Mouse (Mus musculus): ENCODE measurements around the gene Gart. TPM values are rescaled to one million over a fixed set of nuclear protein-coding genes. Genes with fewer than 3 reads are reported as not detected.
A peak's percentile ranks its signal among the peaks of the same experiment; 100 is the strongest.
"Not testable (repeated sequence)": the region's sequence is repeated elsewhere in the genome, so short reads cannot be mapped to it uniquely, and the experiment has no call there.

The Gart gene
- polyA plus RNA-seq, 1 experiment, result 39.4 TPM

DNA sequence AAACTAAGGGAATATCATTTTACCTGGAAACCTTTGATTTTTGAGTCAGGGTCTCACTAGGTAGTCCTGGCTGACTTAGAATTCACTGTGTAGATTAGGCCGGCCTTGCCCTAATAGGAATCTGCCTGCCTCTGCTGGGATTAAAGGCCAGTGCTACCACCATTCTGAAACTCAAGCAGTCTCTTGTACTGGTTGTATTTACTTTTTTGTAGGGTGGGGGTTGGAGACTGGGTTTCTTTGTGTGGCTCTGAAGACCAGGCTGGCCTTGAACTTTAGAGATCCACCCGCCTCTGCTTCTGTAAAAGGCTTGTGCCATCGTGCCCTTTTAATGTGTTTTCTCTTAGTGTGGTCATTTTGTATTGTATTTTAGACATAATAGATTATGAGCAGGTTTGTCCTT, 2.5 kb upstream of the Gart start:
- H3K27ac ChIP-seq (ENCODE audit: insufficient read depth, low read depth, low read length), result no peak overlapping the region
- 36% methylated on average over 3 of the region's 3 CpGs for WGBS
- TF ChIP-seq CTCF (conservative IDR thresholded peaks at IDR 0.05; ENCODE audit: insufficient read depth, insufficient read length, low read depth, low read length) (no peak), POLR2A (IDR thresholded peaks at IDR 0.05; ENCODE audit: low read depth, low read length) (no peak)
- H3K36me3 ChIP-seq (ENCODE audit: control insufficient read depth, insufficient read depth, low read length), result no peaks in the 10 kb centered on the region; the same call in 1 of the 2 replicates
- H3K4me3 ChIP-seq (ENCODE audit: insufficient read depth, low read depth, low read length), result no peak overlapping the region
- peaks cover 6% of the 10 kb centered on the region; the same call in 1 of the 2 replicates for H3K4me1 ChIP-seq (ENCODE audit: control insufficient read depth, insufficient read depth, low read length)
- H3K27me3 ChIP-seq (replicated peaks; ENCODE audit: control insufficient read depth, insufficient read depth, low read length), result no peaks in the 10 kb centered on the region
- no peak for DNase-seq

DNA sequence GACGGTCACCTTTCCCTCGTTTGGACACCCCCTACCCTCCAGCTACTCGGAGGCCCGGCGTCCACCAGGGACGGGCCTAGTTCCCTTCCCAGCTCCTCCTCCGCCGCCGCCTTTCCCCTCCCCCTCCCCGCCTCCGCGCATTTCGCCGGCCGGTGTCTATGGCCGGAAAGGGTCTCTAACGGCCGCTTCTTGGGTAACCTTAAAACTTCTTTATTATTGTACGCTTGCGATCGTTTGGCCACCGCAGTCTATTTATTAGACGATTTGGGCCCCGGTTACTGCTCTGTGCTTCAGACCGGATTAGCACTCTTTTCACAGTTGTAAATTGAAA, 1.4 kb upstream of the Gart start:
- Histone ChIP-seq H3K27ac (ENCODE audit: insufficient read depth, low read depth, low read length) (peak overlapping the region; percentile 92), H3K4me1 (ENCODE audit: control insufficient read depth, insufficient read depth, low read length) (peaks cover 6% of the 10 kb centered on the region; the same call in 1 of the 2 replicates), H3K27me3 (replicated peaks; ENCODE audit: control insufficient read depth, insufficient read depth, low read length) (no peaks in the 10 kb centered on the region), H3K36me3 (ENCODE audit: control insufficient read depth, insufficient read depth, low read length) (no peaks in the 10 kb centered on the region; the same call in 1 of the 2 replicates), H3K4me3 (ENCODE audit: insufficient read depth, low read depth, low read length) (peak overlapping the region; percentile 72)
- peak; percentile 86 for DNase-seq
- TF ChIP-seq CTCF (conservative IDR thresholded peaks at IDR 0.05; ENCODE audit: insufficient read depth, insufficient read length, low read depth, low read length) (no peak), POLR2A (IDR thresholded peaks at IDR 0.05; ENCODE audit: low read depth, low read length) (peak; percentile 9)
- under 1% methylated on average over 25 of the region's 25 CpGs for WGBS

DNA sequence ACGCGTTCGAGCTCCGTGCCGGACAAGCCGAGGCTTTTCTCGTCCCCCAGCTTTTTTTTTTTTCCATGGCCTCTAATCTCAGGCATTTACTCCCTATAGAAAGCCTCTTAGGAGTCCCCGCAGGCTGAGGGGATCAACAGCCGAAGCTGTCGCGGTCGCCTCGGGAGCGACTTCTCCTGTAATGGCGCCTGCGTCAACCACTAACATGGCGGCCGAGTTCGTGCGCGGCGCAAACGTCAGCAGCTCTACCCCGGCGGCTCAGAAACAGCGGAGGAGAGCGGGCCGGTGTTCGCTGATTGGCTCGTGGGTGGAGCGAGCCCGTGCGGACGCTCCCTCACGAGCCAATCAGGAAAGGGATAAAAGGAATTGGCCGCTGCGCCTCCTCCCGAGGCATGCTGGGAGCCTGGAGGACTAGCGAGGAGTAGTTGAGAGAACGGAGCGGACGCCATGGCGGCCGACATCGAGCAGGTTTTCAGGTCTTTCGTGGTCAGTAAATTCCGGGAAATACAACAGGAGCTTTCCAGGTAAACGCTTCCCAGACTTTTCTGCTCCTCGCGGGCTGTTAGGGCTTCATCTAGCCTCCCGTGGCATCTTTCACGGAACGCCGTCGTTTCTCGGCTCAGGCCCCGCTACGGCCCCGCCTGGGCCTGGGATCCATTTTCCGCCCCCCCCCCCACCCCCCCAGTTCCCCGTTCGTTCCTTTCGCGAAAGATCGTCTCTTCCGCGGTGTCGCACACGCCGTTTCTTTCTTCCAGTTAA, 888 bp upstream of the Gart start, which contains the start of gene Son:
Gene Son (plus strand): TSS at position 46 of the 759 bp plus-strand sequence.
- Histone ChIP-seq H3K36me3 (ENCODE audit: control insufficient read depth, insufficient read depth, low read length) (no peaks in the 10 kb centered on the region; the same call in 1 of the 2 replicates), H3K4me1 (ENCODE audit: control insufficient read depth, insufficient read depth, low read length) (peaks cover 6% of the 10 kb centered on the region; the same call in 1 of the 2 replicates), H3K4me3 (ENCODE audit: insufficient read depth, low read depth, low read length) (peak within 1 kb of the TSS; percentile 81), H3K27me3 (replicated peaks; ENCODE audit: control insufficient read depth, insufficient read depth, low read length) (no peaks in the 10 kb centered on the region), H3K27ac (ENCODE audit: insufficient read depth, low read depth, low read length) (peak within 1 kb of the TSS; percentile 98)
- WGBS, result under 1% methylated on average over 68 of the region's 70 CpGs
- DNase-seq, result peak; percentile 99
- peak; percentile 92 for TF ChIP-seq POLR2A (IDR thresholded peaks at IDR 0.05; ENCODE audit: low read depth, low read length)
- TF ChIP-seq CTCF (conservative IDR thresholded peaks at IDR 0.05; ENCODE audit: insufficient read depth, insufficient read length, low read depth, low read length), result no peak

DNA sequence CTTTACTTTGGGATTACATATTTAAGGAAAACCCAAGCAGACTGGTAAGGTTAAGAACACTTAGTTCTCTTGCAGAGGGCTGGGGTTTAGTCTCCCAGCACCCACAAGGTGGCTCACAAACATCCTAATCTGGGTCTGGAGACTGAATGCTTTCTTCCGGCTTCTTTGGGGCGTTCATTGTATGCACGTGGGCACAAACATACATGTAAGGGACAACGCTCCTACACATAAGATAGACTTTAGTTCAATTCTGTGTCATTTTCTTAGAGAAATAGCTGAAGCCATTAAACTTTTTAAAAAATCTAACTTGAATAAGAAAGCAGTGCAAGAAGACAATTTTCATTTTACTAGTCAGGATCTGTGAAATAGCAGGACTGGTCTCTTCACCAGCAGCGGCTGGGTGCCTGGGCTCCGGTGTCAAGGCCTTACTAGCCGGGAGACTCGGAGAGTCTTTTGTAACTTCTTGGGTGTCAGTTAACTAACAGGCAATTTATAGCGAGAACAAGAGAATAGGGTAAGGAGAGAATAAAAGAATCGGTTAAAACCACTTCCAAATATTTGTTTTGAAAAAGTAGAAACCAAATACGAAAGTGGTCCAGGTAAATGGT, 653 bp downstream of the Gart start:
- TF ChIP-seq CTCF (conservative IDR thresholded peaks at IDR 0.05; ENCODE audit: insufficient read depth, insufficient read length, low read depth, low read length) (no peak), POLR2A (IDR thresholded peaks at IDR 0.05; ENCODE audit: low read depth, low read length) (no peak)
- Histone ChIP-seq H3K27ac (ENCODE audit: insufficient read depth, low read depth, low read length) (no peak overlapping the region), H3K4me3 (ENCODE audit: insufficient read depth, low read depth, low read length) (peak overlapping the region; percentile 81), H3K36me3 (ENCODE audit: control insufficient read depth, insufficient read depth, low read length) (peaks cover 3% of the 10 kb centered on the region), H3K4me1 (ENCODE audit: control insufficient read depth, insufficient read depth, low read length) (peaks cover 6% of the 10 kb centered on the region; the same call in 1 of the 2 replicates), H3K27me3 (replicated peaks; ENCODE audit: control insufficient read depth, insufficient read depth, low read length) (no peaks in the 10 kb centered on the region)
- DNase-seq, result peak; percentile 23
- WGBS, result 4% methylated on average over 11 of the region's 11 CpGs

DNA sequence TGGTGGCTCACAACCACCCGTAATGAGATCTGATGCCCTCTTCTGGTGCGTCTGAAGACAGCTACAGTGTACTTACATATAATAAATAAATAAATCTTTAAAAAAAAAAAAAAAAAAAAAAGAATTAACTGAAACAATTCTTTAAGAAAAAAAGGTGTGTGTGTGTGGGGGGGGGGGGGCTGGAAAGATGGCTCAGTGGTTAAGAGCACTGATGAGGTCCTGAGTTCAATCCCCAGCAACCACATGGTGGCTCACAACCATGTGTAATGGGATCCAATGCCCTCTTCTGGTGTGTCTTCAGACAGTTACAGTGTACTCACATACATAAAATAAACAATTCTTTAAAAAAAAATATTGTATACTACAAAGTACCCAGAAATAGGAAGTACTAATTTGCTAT, 1.3 kb downstream of the Gart start:
- H3K4me1 ChIP-seq (ENCODE audit: control insufficient read depth, insufficient read depth, low read length); H3K36me3 ChIP-seq (ENCODE audit: control insufficient read depth, insufficient read depth, low read length); H3K27ac ChIP-seq (ENCODE audit: insufficient read depth, low read depth, low read length); DNase-seq; H3K4me3 ChIP-seq (ENCODE audit: insufficient read depth, low read depth, low read length); H3K27me3 ChIP-seq (replicated peaks; ENCODE audit: control insufficient read depth, insufficient read depth, low read length): not testable (repeated sequence)
- WGBS, result 50% methylated on average over 1 of the region's 2 CpGs

DNA sequence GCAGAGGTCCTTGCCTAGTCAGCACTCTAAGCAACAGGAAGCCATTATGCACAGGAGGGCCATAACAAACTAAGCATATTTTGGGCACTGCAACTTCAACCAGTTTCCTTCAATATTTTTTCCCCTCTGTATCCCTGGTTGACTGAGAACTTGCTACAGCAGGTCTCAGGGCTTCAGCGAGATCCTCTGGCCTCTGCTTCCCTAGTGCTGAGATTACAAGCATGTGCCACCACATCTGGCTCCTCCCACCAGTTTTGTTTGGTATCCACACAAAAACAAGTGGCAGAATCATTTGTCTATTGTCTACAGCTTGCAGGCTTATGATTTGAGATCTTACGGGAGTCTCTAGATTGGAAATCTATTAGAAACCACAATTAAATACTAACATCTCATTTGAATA, 1.9 kb downstream of the Gart start:
- Histone ChIP-seq H3K36me3 (ENCODE audit: control insufficient read depth, insufficient read depth, low read length) (peaks cover 4% of the 10 kb centered on the region), H3K4me1 (ENCODE audit: control insufficient read depth, insufficient read depth, low read length) (peaks cover 6% of the 10 kb centered on the region; the same call in 1 of the 2 replicates), H3K27ac (ENCODE audit: insufficient read depth, low read depth, low read length) (no peak overlapping the region), H3K4me3 (ENCODE audit: insufficient read depth, low read depth, low read length) (no peak overlapping the region), H3K27me3 (replicated peaks; ENCODE audit: control insufficient read depth, insufficient read depth, low read length) (no peaks in the 10 kb centered on the region)
- TF ChIP-seq POLR2A (IDR thresholded peaks at IDR 0.05; ENCODE audit: low read depth, low read length) (no peak), CTCF (conservative IDR thresholded peaks at IDR 0.05; ENCODE audit: insufficient read depth, insufficient read length, low read depth, low read length) (no peak)
- WGBS, result 87% methylated on average over 2 of the region's 2 CpGs
- DNase-seq, result no peak

DNA sequence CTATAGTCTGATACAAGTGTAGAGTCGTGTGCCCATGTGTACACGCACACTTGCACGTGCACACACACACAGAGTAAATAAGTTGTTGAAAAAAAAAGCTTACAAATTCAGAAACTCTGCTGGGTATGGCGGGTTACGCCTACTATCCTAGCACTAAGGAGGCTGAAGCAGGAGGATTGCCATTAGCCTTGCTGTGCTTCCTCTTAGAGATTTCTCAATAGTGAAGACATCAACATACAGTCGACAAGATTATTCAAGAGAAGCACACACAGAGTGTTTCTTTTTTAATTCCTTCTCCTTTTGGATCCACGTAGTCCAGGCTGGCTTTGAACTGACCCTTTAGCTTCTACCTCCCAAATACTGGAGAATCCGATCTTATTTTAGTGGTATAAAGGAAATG, 6.6 kb downstream of the Gart start:
- Histone ChIP-seq H3K27ac (ENCODE audit: insufficient read depth, low read depth, low read length) (no peak overlapping the region), H3K4me3 (ENCODE audit: insufficient read depth, low read depth, low read length) (no peak overlapping the region), H3K4me1 (ENCODE audit: control insufficient read depth, insufficient read depth, low read length) (no peaks in the 10 kb centered on the region), H3K27me3 (replicated peaks; ENCODE audit: control insufficient read depth, insufficient read depth, low read length) (no peaks in the 10 kb centered on the region), H3K36me3 (ENCODE audit: control insufficient read depth, insufficient read depth, low read length) (peaks cover 8% of the 10 kb centered on the region)
- TF ChIP-seq POLR2A (IDR thresholded peaks at IDR 0.05; ENCODE audit: low read depth, low read length) (no peak), CTCF (conservative IDR thresholded peaks at IDR 0.05; ENCODE audit: insufficient read depth, insufficient read length, low read depth, low read length) (no peak)
- WGBS, result 94% methylated on average over 8 of the region's 8 CpGs
- DNase-seq, result no peak

Measured in kidney, adult 2 months (tissue).